Mouse (Mus musculus): ENCODE measurements at regions not wholly inside any gene's neighbourhood (a gene's known extent, or its start where the extent isn't known, plus 50 kb on each side); places are given as distances from the start of the nearest gene placed in this dataset.

DNA sequence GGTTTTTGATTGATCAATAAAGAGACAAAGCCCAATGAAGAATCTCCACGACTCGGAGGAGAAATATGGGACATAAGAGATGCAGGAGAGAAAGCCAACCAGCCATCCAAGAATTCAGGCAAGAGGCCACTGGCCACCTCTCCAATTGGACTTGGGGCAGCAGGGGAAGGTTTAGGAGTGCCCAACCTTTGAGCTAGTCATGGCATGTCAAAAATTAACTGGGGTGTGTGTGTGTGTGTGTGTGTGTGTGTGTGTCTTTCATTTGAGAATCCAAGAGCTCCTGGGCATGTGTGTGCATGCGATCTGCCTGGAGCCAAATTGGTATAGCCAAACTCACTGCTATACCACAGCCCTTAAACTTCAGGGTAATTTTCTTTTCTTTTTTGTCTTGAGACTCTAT, 51.6 kb upstream of the Cecr2 start:
- no peak for DNase-seq (ENCODE audit: low read depth, low spot score)

DNA sequence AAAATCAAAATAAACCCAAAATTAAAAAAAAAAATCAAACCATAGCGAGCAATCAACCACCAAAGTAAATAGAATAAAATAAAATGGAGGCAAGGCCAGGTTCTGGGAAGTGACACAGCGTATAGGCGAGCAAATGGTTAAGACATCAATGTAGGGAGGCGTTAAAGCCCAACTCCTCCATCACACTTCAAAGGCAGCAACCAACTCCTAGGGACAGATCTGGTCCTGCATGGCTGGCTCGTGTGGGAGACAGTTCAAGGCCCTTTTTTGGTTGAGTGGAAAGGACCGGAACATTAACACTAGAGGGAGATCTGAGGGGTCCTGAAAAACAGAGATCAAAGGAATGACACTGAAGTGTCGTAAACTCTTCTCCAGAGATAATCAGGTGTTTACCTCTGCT, 53.8 kb upstream of the Cecr2 start:
- no peak for DNase-seq (ENCODE audit: low read depth, low spot score)

DNA sequence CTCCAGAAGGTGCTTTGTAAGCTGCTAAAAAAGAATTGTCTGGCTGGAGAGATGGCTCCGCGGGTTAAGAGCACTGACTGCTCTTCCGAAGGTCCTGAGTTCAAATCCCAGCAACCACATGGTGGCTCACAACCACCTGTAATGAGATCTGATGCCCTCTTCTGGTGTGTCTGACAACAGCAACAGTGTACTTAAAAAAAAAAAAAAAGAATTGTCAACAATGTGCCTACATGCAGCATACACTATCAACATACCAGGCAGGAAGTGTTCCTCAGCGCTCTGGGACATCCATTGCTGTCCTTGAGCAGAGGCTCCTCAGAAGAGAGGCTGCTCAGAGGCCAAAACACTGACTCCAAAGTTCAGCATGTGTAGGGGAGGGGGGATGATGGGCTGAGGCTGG, 56.3 kb upstream of the Cecr2 start:
- no peak for DNase-seq (ENCODE audit: low read depth, low spot score)

DNA sequence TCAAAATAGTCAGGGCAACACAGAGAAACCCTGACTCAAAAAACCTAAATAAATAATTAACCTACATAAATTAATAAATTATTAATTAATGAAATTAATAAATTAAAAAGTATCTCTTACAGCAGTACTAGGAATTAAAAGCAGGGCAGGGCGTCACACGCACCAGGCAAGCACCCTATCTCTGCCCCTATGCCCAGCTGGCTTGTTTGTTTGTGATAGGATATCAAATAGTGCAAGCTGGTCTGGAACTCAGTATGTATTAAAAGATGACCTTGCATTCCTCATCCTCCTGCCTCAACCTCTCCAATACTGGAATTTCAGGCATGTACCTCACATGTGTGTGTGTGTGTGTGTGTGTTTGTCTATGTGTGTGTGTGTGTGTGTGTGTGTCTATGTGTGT, 60.7 kb upstream of the Cecr2 start:
- no peak for DNase-seq (ENCODE audit: low read depth, low spot score)

DNA sequence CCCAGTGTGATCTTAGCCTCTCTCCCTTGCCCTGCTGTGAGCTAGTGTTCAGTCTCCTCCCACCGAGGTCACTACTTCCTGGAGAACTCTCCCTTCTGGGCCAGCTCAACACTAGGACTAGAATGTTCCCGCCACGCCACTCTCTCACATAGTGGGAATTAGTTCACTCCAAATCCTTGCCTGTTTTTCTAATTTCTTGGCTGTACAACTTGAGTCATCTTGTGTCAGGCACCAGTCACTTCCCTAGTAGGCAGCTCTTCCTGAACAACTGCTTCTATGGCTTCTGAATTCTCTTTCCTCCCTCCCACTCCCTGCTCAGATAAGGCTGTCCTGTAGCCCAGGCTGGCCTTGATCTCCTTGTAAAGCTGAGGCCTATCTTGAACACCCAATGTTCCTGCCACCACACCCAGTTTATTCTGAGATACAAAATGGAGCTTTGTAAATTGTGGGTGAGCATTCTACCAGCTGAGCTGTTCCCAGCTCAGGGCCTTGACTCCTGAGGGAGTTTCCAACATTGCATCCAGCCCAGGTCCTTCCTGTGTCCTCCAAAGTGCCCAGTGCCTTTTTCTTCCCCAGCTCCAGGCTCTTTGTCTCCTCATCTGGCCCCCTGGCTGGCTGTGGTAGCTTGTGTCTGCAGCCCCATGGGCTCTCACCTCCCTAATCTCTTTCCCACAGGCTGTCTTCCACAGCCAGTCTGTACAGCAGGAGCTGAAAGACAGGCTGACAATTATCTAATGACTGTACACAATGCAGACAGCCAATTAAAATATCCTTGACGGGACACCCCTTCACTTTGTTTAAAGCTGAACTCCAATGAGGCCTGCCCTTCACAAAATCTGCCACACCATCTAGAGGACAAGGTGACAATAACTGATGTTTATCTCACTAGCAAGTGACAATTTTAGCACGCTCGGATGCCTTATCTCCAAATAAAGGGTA, 61.9 kb upstream of the Cecr2 start:
- no peak for DNase-seq (ENCODE audit: low read depth, low spot score)

DNA sequence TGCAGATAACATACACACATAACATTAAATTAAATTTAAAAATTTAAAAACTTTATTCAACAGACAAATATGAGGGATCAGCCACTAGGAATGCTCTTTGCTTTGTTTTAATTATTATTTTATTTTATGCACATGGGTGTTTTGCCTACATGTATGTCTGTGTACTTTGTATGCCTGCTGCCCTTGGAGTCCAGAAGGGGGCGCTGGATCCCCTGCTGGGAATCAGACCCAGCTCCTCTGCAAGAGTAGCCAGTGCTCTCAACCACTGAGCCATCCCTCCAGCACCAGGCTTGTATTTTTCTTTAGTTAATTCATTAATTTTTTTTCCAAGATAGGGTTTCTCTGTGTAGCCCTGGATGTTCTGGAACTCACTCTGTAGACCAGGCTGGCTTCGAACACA, 62.7 kb upstream of the Cecr2 start:
- DNase-seq (ENCODE audit: low read depth, low spot score) = peak; percentile 85

DNA sequence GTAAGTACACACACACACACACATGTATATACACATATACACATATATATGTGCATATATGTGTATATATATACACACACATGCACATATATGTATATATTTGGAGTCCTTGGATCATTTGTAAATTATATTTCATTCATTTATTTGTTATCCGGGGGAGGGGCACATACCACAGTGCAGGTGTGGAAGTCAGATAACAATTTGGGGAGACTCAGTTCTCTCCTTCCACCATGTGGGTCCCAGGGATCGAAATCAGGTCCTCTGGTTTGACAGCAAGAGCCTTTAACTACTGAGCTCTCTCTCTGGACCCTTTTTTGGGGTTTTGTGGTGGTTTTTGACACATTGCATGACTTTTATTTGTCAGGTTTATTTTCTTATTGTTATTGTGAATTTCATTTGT, 65.8 kb upstream of the Cecr2 start:
- no peak for DNase-seq (ENCODE audit: low read depth, low spot score)

DNA sequence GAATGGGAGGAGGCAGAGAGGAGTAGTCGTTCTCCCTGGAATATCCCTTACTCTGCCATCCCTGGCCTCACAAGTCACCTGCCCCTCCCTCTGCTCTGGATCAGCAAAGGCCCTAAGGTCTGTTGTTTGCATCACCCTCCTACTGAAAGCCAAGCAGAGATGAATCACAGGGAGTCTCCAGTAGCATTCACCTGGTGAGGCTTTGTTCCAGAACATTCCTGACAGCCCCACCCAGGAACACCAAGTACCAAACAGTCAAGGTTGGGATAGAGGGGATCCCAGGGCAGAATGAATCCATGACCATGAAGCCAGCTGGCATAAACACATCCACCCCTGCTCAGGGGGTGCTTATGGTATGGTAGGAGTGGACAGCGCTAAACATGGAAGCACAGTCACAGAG, 67.4 kb upstream of the Hdhd5 start:
- peak; percentile 58 for DNase-seq (ENCODE audit: low read depth, low spot score)

DNA sequence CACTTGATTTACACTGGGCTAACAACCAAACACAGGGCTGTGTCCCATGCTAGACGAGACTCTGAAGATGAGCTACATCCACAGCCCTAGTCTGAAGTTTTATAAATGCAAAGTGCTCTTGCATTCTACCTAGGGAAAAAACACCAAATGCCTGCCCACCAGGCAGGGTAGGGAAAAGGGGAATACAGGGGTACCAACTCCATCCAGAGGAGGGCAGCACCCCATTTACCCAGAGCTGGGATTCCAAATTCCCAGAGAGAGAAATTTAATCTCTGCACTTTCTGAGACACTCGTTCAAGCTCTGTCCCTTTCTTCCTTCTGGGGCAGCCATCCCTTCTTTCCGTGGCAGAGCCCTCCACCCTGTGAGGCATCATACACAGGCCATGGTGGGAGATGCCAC, 66.8 kb upstream of the Hdhd5 start:
- no peak for DNase-seq (ENCODE audit: low read depth, low spot score)

DNA sequence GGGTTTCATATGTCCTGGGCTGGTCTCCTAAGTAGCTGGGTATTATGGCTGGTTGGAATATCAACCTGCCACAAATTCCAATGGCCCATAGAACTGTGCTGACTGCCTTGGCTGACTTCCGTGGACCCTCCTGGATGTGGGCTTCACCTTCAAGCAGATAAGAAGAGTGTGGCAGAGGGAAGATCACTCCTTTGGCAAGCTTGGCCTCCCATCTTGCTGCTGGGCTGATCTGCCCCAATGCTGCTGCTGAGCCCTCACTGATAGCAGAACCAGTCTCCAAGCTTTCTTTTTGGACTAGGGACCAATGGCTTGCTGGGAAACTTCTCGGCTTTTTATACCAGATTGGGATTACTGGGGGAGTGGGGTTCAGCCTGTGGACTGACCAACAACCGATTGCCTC, 65.6 kb upstream of the Hdhd5 start:
- no peak for DNase-seq (ENCODE audit: low read depth, low spot score)

DNA sequence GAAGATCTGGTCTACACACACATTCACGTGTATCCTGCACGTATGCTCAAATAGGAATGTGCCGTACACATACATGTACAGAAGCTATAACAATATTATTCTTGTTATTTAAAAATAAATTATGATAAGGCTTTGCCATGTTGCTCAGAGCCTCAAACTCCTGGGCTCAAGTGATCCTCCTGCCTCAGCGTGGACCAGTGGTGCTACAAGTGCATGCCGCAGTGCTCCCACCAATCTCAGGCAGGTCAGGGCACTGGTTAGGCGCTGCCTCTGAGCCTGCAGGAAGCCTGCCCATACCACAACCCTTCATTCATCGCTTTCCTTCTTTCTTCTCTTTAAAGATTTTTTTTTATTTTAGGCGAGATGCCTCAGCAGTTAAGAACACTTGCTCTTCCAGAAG, 63.3 kb upstream of the Hdhd5 start:
- no peak for DNase-seq (ENCODE audit: low read depth, low spot score)

DNA sequence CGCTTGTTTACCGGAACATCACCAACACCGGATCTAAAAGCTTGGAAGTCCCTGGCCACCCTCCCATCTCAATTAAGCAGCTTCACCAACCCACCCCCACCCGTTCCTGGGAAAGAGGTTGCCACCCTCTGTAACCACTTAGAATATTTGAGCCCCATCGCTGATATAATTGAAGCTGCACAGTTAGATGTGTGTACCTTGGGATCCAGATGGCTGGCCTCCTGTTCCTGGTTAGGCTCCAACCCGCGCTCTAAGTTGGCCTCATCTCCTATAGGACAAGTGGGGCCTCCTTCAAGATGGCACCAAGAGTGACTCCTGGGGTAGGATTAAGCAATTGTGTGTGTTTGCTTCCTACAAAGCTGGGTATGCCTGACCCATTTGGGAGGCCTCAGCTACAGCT, 61.6 kb upstream of the Hdhd5 start:
- no peak for DNase-seq (ENCODE audit: low read depth, low spot score)

DNA sequence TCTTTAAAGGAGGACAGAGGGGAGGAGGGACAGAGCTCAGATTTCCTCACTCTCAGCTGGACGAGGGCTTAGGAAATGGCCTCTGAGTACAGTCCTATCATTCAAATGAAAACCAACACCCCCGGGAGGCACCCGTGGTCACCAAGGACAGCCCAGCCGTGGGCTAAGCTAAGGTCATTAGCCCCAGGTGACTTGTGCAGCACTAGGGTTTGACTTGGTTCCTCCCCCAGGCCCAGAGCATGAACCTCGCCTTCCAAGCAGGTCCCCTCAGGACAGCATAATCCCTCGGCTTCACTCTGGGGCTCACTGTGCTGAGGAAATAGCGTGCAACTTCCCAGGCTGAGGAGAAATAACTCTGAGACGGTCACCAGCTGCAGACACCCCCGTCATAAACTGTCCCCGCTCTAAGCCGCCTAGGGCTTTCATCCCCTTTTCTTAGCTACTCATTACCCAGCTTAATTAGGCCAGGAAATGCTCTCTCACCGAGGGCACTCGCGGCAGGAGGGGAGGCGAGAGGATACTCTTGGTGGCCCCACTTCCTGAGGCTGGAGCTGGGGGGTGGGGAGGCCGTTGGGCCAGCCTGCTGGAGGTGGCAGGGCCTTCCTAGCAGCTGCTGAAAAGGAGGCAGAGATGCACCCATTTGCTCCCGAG, 61.0 kb upstream of the Hdhd5 start:
- DNase-seq (ENCODE audit: low read depth, low spot score) = no peak

DNA sequence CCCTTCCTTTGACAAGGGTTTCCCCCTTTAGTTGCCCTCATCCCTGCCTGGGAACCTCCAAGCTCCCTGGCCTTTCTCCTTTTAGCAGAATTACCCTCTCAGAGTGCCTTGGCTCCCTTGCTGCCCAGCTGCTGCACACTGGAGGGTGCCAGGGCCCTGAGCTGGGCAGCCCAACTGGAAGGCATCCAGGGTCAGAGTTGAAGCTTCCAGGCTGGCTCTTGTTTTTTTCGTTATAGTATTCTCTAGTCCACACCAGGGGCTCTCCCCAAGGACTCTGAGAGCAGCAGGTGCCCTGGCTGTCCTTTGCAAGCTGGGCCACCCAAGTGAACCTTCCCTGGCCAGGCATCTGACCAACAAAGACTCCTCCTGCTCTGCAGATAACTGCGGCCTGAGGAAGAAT, 59.1 kb upstream of the Hdhd5 start:
- no peak for DNase-seq (ENCODE audit: low read depth, low spot score)

DNA sequence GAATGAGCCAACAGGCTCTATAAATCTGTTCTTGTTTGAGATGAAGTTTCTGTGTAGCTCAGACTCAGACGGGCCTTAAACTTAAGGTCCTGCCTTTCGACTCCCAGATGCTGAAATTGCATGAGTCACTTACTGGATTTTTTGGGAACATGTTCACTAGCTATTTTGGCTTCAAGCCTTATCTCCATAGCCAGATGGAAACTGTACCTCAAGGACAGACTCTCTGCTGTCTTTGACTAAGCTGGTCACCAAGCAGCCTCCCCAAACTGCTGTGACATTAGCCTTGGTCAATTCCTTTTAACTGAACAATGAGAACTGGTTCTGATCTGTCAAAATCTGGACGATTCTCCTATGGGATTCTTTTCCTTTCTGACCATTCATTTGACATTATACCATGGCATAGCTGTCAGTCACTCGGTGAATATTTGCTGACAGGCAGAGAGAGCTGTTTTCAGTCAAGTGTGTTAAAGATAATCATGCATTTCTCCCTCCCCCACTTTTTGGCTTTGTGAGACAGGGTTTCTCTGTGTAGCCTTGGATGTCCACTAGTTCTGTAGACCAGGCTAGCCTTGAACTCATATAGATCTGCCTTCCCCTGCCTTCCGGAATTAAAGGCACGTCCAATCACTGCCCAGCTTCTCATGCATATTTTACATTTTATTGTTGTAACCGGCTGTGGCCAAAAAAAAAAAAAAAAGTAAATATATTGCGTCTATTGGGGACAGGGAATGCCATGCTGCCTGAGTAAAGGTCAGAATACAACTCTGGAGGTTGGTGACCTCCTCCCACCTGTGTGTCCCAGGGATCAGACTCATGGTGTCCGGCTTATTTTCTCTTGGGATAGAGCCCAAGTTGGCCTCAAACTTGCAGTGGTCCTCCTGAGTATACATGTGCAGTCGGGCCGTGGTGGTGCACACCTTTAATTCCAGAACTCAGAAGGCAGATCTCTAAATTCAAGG, 57.9 kb upstream of the Hdhd5 start:
- DNase-seq (ENCODE audit: low read depth, low spot score) = no peak

DNA sequence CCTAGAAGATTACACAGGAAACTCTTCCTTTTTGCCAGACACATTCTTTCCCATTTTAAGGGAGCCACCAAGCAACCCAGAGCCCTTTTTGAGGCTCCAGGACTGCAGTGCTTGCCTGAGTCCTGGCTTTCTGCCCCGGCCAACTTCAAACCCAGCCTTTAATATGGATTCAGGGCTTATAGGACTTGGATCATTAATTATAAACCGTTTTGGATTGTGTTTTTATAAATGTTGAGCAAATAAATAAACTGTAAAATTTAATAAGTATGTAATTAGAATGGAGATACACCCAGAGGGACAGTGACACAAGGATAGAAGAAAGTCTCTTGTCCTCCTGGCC, 54.8 kb upstream of the Hdhd5 start:
- DNase-seq (ENCODE audit: low read depth, low spot score) = no peak

DNA sequence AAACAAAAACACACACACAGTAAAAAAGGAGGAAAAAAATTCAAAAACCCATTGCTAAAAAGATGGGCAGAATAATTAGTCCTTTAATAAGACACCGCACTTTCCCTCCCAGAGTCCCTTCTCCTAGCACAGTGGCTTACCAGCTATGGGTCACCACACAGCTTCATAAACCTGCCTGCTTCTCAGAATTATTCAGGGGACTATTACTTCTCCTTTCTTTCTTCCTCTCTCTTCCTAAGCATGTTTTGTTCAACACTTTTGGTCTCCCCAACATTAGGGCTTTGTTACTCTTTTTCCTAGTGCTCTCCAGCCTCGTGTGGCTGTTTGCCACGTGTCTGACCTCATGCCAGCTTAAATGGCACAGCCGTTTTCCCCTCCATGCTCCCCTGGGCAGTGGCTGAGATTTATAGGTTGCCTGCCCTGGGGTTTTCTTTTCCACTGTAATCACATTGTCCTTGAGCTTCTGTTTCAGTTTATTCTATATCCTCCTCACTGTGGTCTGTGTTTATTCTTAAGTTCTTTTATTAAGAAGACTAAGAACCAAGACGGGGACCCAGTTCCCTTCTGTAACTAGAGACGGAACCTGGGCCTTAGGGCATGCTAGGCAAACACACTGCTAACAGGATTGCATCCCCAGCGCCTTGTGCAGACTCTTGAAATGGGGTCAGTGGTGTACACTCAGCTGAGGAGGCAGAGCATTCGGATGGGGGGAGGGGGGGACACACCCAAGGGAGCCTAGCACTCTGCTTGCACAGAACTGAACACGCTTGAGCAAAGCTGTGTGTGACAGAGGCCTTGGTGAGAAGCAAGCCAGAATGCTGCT, 54.2 kb upstream of the Hdhd5 start:
- DNase-seq (ENCODE audit: low read depth, low spot score) = no peak

DNA sequence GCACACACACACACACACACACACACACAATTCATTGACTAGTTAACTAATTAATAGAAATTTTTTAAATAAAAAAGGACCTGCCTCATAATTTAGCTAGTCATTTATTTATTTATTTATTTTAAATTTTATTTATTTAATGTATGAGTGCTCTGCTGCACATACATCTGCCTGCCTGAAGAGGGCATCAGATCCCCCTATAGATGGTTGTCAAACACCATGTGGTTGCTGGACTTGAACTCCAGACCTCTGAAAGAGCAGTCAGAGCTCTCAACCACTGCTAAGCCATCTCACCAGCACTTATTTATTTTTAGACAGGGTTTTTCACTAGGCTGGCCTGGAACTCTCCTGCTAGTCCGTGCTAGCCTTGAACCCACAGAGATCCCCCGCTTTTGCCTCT, 50.6 kb upstream of the Hdhd5 start:
- DNase-seq (ENCODE audit: low read depth, low spot score) = no peak

All from ZHBTc4 (cell line).